Mouse (Mus musculus): Measurements from ENCODE around the gene Nkx6-2. TPM values are rescaled to one million over a fixed set of nuclear protein-coding genes. Genes with fewer than 3 reads are reported as not detected.

Gene Nkx6-2
- polyA plus RNA-seq, 1 experiment from 2014 or later: 6.1 TPM

GRCm38 (mm10) chr7:139587919-139588318 is 5.3 kb upstream of the Nkx6-2 start:
- Histone ChIP-seq H3K9ac (replicated peaks; ENCODE audit: low read depth, low read length) (no peak overlapping the region), H3K9me3 (ENCODE audit: control insufficient read depth, low read length) (no peaks in the 10 kb centered on the region), H3K36me3 (ENCODE audit: control insufficient read depth, insufficient read depth, low read length) (no peaks in the 10 kb centered on the region), H3K27ac (ENCODE audit: low read depth, low read length) (no peak overlapping the region), H3K27me3 (ENCODE audit: control insufficient read depth, insufficient read depth, low read length) (peaks cover 58% of the 10 kb centered on the region), H3K4me3 (ENCODE audit: low read depth, low read length) (no peak overlapping the region), H3K4me1 (ENCODE audit: control insufficient read depth, insufficient read depth, low read length) (peaks cover 4% of the 10 kb centered on the region; the same call in 1 of the 2 replicates), H3K4me2 (ENCODE audit: low read depth, low read length) (no peak overlapping the region)
- no peak for ATAC-seq (ENCODE audit: low read depth)
- WGBS: 3% methylated on average over 7 of the region's 7 CpGs

GRCm38 (mm10) chr7:139585183-139585821 is 2.7 kb upstream of the Nkx6-2 start:
- H3K4me1 ChIP-seq (ENCODE audit: control insufficient read depth, insufficient read depth, low read length): peaks cover 19% of the 10 kb centered on the region
- no peak overlapping the region for H3K4me3 ChIP-seq (ENCODE audit: low read depth, low read length)
- no peaks in the 10 kb centered on the region for H3K9me3 ChIP-seq (ENCODE audit: control insufficient read depth, low read length)
- H3K27ac ChIP-seq (ENCODE audit: low read depth, low read length): no peak overlapping the region
- whole genome bisulfite sequencing: 1% methylated on average over 29 of the region's 29 CpGs
- no peaks in the 10 kb centered on the region for H3K36me3 ChIP-seq (ENCODE audit: control insufficient read depth, insufficient read depth, low read length)
- no peak overlapping the region for H3K4me2 ChIP-seq (ENCODE audit: low read depth, low read length)
- H3K27me3 ChIP-seq (ENCODE audit: control insufficient read depth, insufficient read depth, low read length): peaks cover 71% of the 10 kb centered on the region
- no peak for ATAC-seq (ENCODE audit: low read depth)
- no peak overlapping the region for H3K9ac ChIP-seq (replicated peaks; ENCODE audit: low read depth, low read length)

GRCm38 (mm10) chr7:139584221-139585175 is 1.9 kb upstream of the Nkx6-2 start:
- no peak overlapping the region for H3K9ac ChIP-seq (replicated peaks; ENCODE audit: low read depth, low read length)
- 1% methylated on average over 53 of the region's 53 CpGs for WGBS
- peaks cover 73% of the 10 kb centered on the region for H3K27me3 ChIP-seq (ENCODE audit: control insufficient read depth, insufficient read depth, low read length)
- no peak overlapping the region for H3K4me2 ChIP-seq (ENCODE audit: low read depth, low read length)
- H3K4me3 ChIP-seq (ENCODE audit: low read depth, low read length): no peak overlapping the region
- no peak overlapping the region for H3K27ac ChIP-seq (ENCODE audit: low read depth, low read length)
- H3K9me3 ChIP-seq (ENCODE audit: control insufficient read depth, low read length): no peaks in the 10 kb centered on the region
- no peak for ATAC-seq (ENCODE audit: low read depth)
- H3K4me1 ChIP-seq (ENCODE audit: control insufficient read depth, insufficient read depth, low read length): peaks cover 19% of the 10 kb centered on the region
- H3K36me3 ChIP-seq (ENCODE audit: control insufficient read depth, insufficient read depth, low read length): no peaks in the 10 kb centered on the region

GRCm38 (mm10) chr7:139583094-139583737 is 619 bp upstream of the Nkx6-2 start:
- Histone ChIP-seq H3K9ac (replicated peaks; ENCODE audit: low read depth, low read length) (no peak overlapping the region), H3K27me3 (ENCODE audit: control insufficient read depth, insufficient read depth, low read length) (peaks cover 80% of the 10 kb centered on the region), H3K9me3 (ENCODE audit: control insufficient read depth, low read length) (no peaks in the 10 kb centered on the region), H3K4me2 (ENCODE audit: low read depth, low read length) (no peak overlapping the region), H3K4me3 (ENCODE audit: low read depth, low read length) (no peak overlapping the region), H3K36me3 (ENCODE audit: control insufficient read depth, insufficient read depth, low read length) (no peaks in the 10 kb centered on the region), H3K27ac (ENCODE audit: low read depth, low read length) (no peak overlapping the region), H3K4me1 (ENCODE audit: control insufficient read depth, insufficient read depth, low read length) (peaks cover 19% of the 10 kb centered on the region)
- 8% methylated on average over 17 of the region's 17 CpGs for WGBS
- no peak for ATAC-seq (ENCODE audit: low read depth)

- Histone ChIP-seq H3K27ac (ENCODE audit: low read depth, low read length) (no peak overlapping the region), H3K4me1 (ENCODE audit: control insufficient read depth, insufficient read depth, low read length) (peaks cover 15% of the 10 kb centered on the region; the same call in 1 of the 2 replicates), H3K4me2 (ENCODE audit: low read depth, low read length) (peak overlapping the region; percentile 43), H3K9me3 (ENCODE audit: control insufficient read depth, low read length) (no peaks in the 10 kb centered on the region), H3K4me3 (ENCODE audit: low read depth, low read length) (peak overlapping the region; percentile 26), H3K36me3 (ENCODE audit: control insufficient read depth, insufficient read depth, low read length) (no peaks in the 10 kb centered on the region), H3K9ac (replicated peaks; ENCODE audit: low read depth, low read length) (no peak overlapping the region), H3K27me3 (ENCODE audit: control insufficient read depth, insufficient read depth, low read length) (peaks cover 83% of the 10 kb centered on the region)
- WGBS: under 1% methylated on average over 72 of the region's 82 CpGs
- no peak for ATAC-seq (ENCODE audit: low read depth)
Measured at GRCm38 (mm10) chr7:139581801-139582571, 611 bp downstream of the Nkx6-2 start.

- 1% methylated on average over 78 of the region's 78 CpGs for WGBS
- Histone ChIP-seq H3K9ac (replicated peaks; ENCODE audit: low read depth, low read length) (no peak overlapping the region), H3K4me3 (ENCODE audit: low read depth, low read length) (peak overlapping the region; percentile 26; the same call in 1 of the 2 replicates), H3K27ac (ENCODE audit: low read depth, low read length) (no peak overlapping the region), H3K4me1 (ENCODE audit: control insufficient read depth, insufficient read depth, low read length) (peaks cover 15% of the 10 kb centered on the region; the same call in 1 of the 2 replicates), H3K36me3 (ENCODE audit: control insufficient read depth, insufficient read depth, low read length) (no peaks in the 10 kb centered on the region), H3K9me3 (ENCODE audit: control insufficient read depth, low read length) (no peaks in the 10 kb centered on the region), H3K4me2 (ENCODE audit: low read depth, low read length) (no peak overlapping the region; the same call in 1 of the 2 replicates), H3K27me3 (ENCODE audit: control insufficient read depth, insufficient read depth, low read length) (peaks cover 81% of the 10 kb centered on the region)
- no peak for ATAC-seq (ENCODE audit: low read depth)
Measured at GRCm38 (mm10) chr7:139580851-139581775, 1.5 kb downstream of the Nkx6-2 start.

GRCm38 (mm10) chr7:139579261-139579905 is 3.2 kb downstream of the Nkx6-2 start:
- no peaks in the 10 kb centered on the region for H3K9me3 ChIP-seq (ENCODE audit: control insufficient read depth, low read length)
- H3K36me3 ChIP-seq (ENCODE audit: control insufficient read depth, insufficient read depth, low read length): no peaks in the 10 kb centered on the region
- no peak overlapping the region for H3K4me3 ChIP-seq (ENCODE audit: low read depth, low read length)
- no peak overlapping the region for H3K4me2 ChIP-seq (ENCODE audit: low read depth, low read length)
- H3K27me3 ChIP-seq (ENCODE audit: control insufficient read depth, insufficient read depth, low read length): peaks cover 79% of the 10 kb centered on the region
- no peak overlapping the region for H3K27ac ChIP-seq (ENCODE audit: low read depth, low read length)
- no peak overlapping the region for H3K9ac ChIP-seq (replicated peaks; ENCODE audit: low read depth, low read length)
- ATAC-seq (ENCODE audit: low read depth): no peak
- 35% methylated on average over 21 of the region's 21 CpGs for WGBS
- peaks cover 15% of the 10 kb centered on the region; the same call in 1 of the 2 replicates for H3K4me1 ChIP-seq (ENCODE audit: control insufficient read depth, insufficient read depth, low read length)
